ENCODE assay signal across 9 mouse cellular contexts in the genomic region with DNA sequence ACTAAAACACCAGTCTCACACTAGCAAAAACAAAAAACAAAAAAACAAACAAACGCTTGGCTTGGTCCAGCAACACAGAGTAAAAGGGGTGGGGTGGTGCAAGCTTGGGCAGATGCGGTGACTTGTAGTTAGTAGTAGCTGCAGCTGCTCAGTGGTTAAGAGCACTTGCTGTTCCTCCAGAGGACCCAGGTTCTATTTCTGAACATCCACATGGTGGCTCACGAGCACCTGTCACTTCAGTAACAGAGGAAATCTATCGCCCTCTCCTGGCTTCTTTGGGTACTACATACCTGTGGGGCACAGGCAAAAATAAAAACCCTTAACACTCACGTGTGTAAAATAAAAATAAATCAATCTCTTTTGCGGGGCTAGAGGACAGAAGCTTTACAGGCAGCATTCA. TPM values are rescaled to one million over a fixed set of nuclear protein-coding genes. Genes with fewer than 3 reads are reported as not detected.
DNase-seq lines count a peak whose midpoint lies in the region; ATAC-seq and TF ChIP-seq lines count a peak whose summit lies in the region.
"Had no signal": no experiment of that assay in that cellular context is flagged by ENCODE, and none has a peak within 500 bp of the region (broad histone marks: within the 10 kb centered on the region; RNA-seq: fewer than 3 reads in every experiment).

No protein-coding gene starts in this region.

- ATAC-seq in cerebellum, adult (ENCODE audit: insufficient number of reproducible peaks, low FRiP score, low TSS enrichment): no peak

- no peak overlapping the region for H3K4me3 ChIP-seq in lung, adult 2 months (replicated peaks; ENCODE audit: extremely low read depth, low read depth, low read length)
- H3K4me3 ChIP-seq: limb, embryonic 12.5 days had no signal

- DNase-seq in cerebellum, adult 18-20 months: peak; percentile 28 to 39
- DNase-seq in right cerebral cortex, adult 18-20 months: peak; percentile 15
- DNase-seq in right cerebral cortex, postnatal 25 days: no peak
- peak; percentile 13 to 31 for DNase-seq in cerebellum, postnatal 36 days
- peak; percentile 78 for DNase-seq in kidney, adult 9 months
- peak; percentile 60 for DNase-seq in lung, adult 2 months
- DNase-seq in spleen, postnatal 36 days (ENCODE audit: low spot score in 2 of 2): peak; percentile 22 to 50

- 31% methylated on average over 6 of the region's 6 CpGs for WGBS in lung, adult 2 months

- H3K4me1 ChIP-seq in lung, adult 2 months (ENCODE audit: control insufficient read depth, insufficient read depth, low read length): no peaks in the 10 kb centered on the region

- TF ChIP-seq CTCF in lung, adult 2 months (IDR thresholded peaks at IDR 0.05; ENCODE audit: insufficient read depth, low read length): peak; percentile 44

- TF ChIP-seq POLR2A in lung, adult 2 months (IDR thresholded peaks at IDR 0.05; ENCODE audit: borderline replicate concordance, extremely low read depth, low read depth, low read length): no peak

RNA-seq across cellular contexts. Expression of gene Cdh3, which starts 23.8 kb away (rescaled TPM):
- 1.3 and 2.0 TPM in 2 replicates for polyA plus RNA-seq in lung, adult 2 months (2012; rRNA removed)

RNA-seq across cellular contexts. Expression of gene 6030452D12Rik, which starts 34.1 kb away (rescaled TPM):
- not detected in 2 replicates for polyA plus RNA-seq in lung, adult 2 months (2012; rRNA removed)
- polyA plus RNA-seq: limb, embryonic 12.5 days had no signal

RNA-seq across cellular contexts. Expression of gene Gm10073, which starts 38.8 kb away (rescaled TPM):
- 21.8 and 38.0 TPM in 2 replicates for polyA plus RNA-seq in lung, adult 2 months (2012; rRNA removed)
